Mouse (Mus musculus) left cerebral cortex, postnatal 10 days (tissue): ENCODE data around the gene Map4. TPM values are rescaled to one million over a fixed set of nuclear protein-coding genes. Genes with fewer than 3 reads are reported as not detected.

Experiments
- microRNA-seq: library from miRNA; unstranded; fragments of <30 nt; microRNA quantifications from one replicate; pipeline ENCODE4 v1.2.0, GENCODE M21; 2022
- total RNA-seq, 2 experiments: library from RNA; stranded (reverse); gene quantifications; 2 replicates each; pipeline ENCODE4 v1.2.3; 2021

Gene Map4
- total RNA-seq, 2 experiments from 2014 or later, result 453 to 481 TPM

Small RNA genes lying within 50 kb of the gene (microRNA-seq; reads per million reads assigned to microRNA genes)
- gene Mir7089, result not detected

Other genes starting within 250 kb of the Map4 start
- not detected for gene Fbxw18, start 228.8 kb upstream of the Map4 start, total RNA-seq
- gene Fbxw26, start 185.4 kb upstream of the Map4 start, total RNA-seq, result not detected
- gene Fbxw27, start 140.8 kb upstream of the Map4 start, total RNA-seq, result not detected
- gene Spink8, start 119.2 kb upstream of the Map4 start, total RNA-seq, result 1 to 10 TPM in 1 of 2 experiments, not detected in 1; 2.1 TPM
- 10 to 100 TPM; 10.5 to 11.9 TPM for gene Nme6, start 98.7 kb upstream of the Map4 start, total RNA-seq
- not detected for gene Camp, start 81.8 kb upstream of the Map4 start, total RNA-seq
- 1 to 10 TPM; 5.6 to 6.6 TPM for gene Cdc25a, start 55.9 kb upstream of the Map4 start, total RNA-seq
- 10 to 100 TPM; 72.1 to 74.1 TPM for gene Smarcc1, start 186.2 kb downstream of the Map4 start, total RNA-seq
- gene Dhx30, start 186.4 kb downstream of the Map4 start, total RNA-seq, result 100 to 1,000 TPM; 144 to 153 TPM